Mouse (Mus musculus) kidney, embryonic 14.5 days (tissue): Measurements from ENCODE around the gene Msi2. TPM values are rescaled to one million over a fixed set of nuclear protein-coding genes. Genes with fewer than 3 reads are reported as not detected.

Experiments used
- ATAC-seq: fragments of 200-750 bp; cut with Nextera tagmentation; 2 replicates; pipeline ENCODE4 v1.8.0; 2017; ENCODE audit warnings: moderate number of reproducible peaks, mild to moderate bottlenecking, moderate TSS enrichment, moderate library complexity; ENCODE audit not compliant: low FRiP score, low TSS enrichment
- H3K27ac ChIP-seq: fragments of 300-500 bp; sonication (generic); 2 replicates; pipeline ENCODE4 v1.5.1; 2014; ENCODE audit warnings: low read depth, mild to moderate bottlenecking, low read length, moderate library complexity, mixed read lengths
- H3K27me3 ChIP-seq: fragments of 300-500 bp; sonication (generic); 2 replicates; pipeline ENCODE4 v1.6.1; 2014; ENCODE audit warnings: mild to moderate bottlenecking, low read length; ENCODE audit not compliant: control insufficient read depth, insufficient read depth
- H3K36me3 ChIP-seq: fragments of 300-500 bp; sonication (generic); 2 replicates; pipeline ENCODE4 v1.6.1; 2014; ENCODE audit warnings: low read length, mixed read lengths; ENCODE audit not compliant: control insufficient read depth, insufficient read depth
- H3K4me1 ChIP-seq: fragments of 300-500 bp; sonication (generic); 2 replicates; pipeline ENCODE4 v1.6.1; 2014; ENCODE audit warnings: low read length, mixed read lengths; ENCODE audit not compliant: control insufficient read depth, insufficient read depth
- H3K4me2 ChIP-seq: fragments of 300-500 bp; sonication (generic); replicated peaks from 2 replicates; pipeline ENCODE4 v1.6.1; 2014; ENCODE audit warnings: low read depth, mild to moderate bottlenecking, low read length
- H3K4me3 ChIP-seq: fragments of 300-500 bp; sonication (generic); 2 replicates; pipeline ENCODE4 v1.5.1; 2014; ENCODE audit warnings: mild to moderate bottlenecking, low read length
- H3K9ac ChIP-seq: fragments of 300-500 bp; sonication (generic); 2 replicates; pipeline ENCODE4 v1.6.1; 2014; ENCODE audit warnings: low read depth, mild to moderate bottlenecking, low read length, moderate library complexity
- H3K9me3 ChIP-seq: fragments of 300-500 bp; sonication (generic); 2 replicates; pipeline ENCODE4 v1.6.1; 2016; ENCODE audit warnings: low read length; ENCODE audit not compliant: control insufficient read depth
- WGBS: fragments of 180-500 bp; shearing (Covaris S2); extraction: QIAGEN DNeasy Blood & Tissue Kit; methylation state at CpG from one replicate; pipeline ENCODE4 v1.1.7; 2014; 5-methylcytosine and 5-hydroxymethylcytosine counted together
- polyA plus RNA-seq: library from polyadenylated mRNA; unstranded; fragments of >200 nt; fragmentation: Nextera tagmentation; extraction: Ambion mirVana; gene quantifications from 2 replicates; pipeline ENCODE4 v1.2.1, GENCODE M21; 2014

Gene Msi2
- polyA plus RNA-seq, 1 experiment from 2014 or later: 30.8 TPM

GRCm38 (mm10) chr11:88552385-88552784, 165.9 kb downstream of the Msi2 start:
- Histone ChIP-seq H3K4me2 (no peak overlapping the region), H3K36me3 (no peaks in the 10 kb centered on the region), H3K27me3 (no peaks in the 10 kb centered on the region), H3K9ac (no peak overlapping the region), H3K9me3 (no peaks in the 10 kb centered on the region), H3K27ac (peak overlapping the region; percentile 73; the same call in 1 of the 2 replicates), H3K4me1 (peaks cover 93% of the 10 kb centered on the region), H3K4me3 (no peak overlapping the region)
- no peak for ATAC-seq
- 58% methylated on average over 6 of the region's 6 CpGs for WGBS

- 12% methylated on average over 3 of the region's 3 CpGs for WGBS
- peak; percentile 20; the same call in 1 of the 2 replicates for ATAC-seq
- no peaks in the 10 kb centered on the region for H3K36me3 ChIP-seq
- H3K27ac ChIP-seq: peak overlapping the region; percentile 73
- peaks cover 90% of the 10 kb centered on the region for H3K4me1 ChIP-seq
- no peak overlapping the region for H3K4me3 ChIP-seq
- no peak overlapping the region for H3K4me2 ChIP-seq
- H3K9me3 ChIP-seq: no peaks in the 10 kb centered on the region
- H3K9ac ChIP-seq: 0 out of 2 replicates have a peak overlapping the region, but pooled peaks have one; percentile 18
- no peaks in the 10 kb centered on the region for H3K27me3 ChIP-seq
These were observed 167.3 kb downstream of the Msi2 start for GRCm38 (mm10) chr11:88551034-88551433.

GRCm38 (mm10) chr11:88550083-88550907, 168.0 kb downstream of the Msi2 start:
- H3K4me2 ChIP-seq: no peak overlapping the region
- no peak overlapping the region for H3K4me3 ChIP-seq
- ATAC-seq: no peak
- H3K9ac ChIP-seq: 0 out of 2 replicates have a peak overlapping the region, but pooled peaks have one; percentile 12
- no peaks in the 10 kb centered on the region for H3K9me3 ChIP-seq
- peak overlapping the region; percentile 73; the same call in 1 of the 2 replicates for H3K27ac ChIP-seq
- no peaks in the 10 kb centered on the region for H3K27me3 ChIP-seq
- H3K36me3 ChIP-seq: no peaks in the 10 kb centered on the region
- peaks cover 86% of the 10 kb centered on the region for H3K4me1 ChIP-seq
- 66% methylated on average over 6 of the region's 6 CpGs for WGBS

- Histone ChIP-seq H3K4me3 (no peak overlapping the region), H3K9me3 (no peaks in the 10 kb centered on the region), H3K4me1 (peaks cover 82% of the 10 kb centered on the region), H3K27me3 (no peaks in the 10 kb centered on the region), H3K4me2 (no peak overlapping the region), H3K36me3 (no peaks in the 10 kb centered on the region), H3K27ac (no peak overlapping the region; the same call in 1 of the 2 replicates), H3K9ac (no peak overlapping the region)
- 90% methylated on average over 13 of the region's 13 CpGs for WGBS
- ATAC-seq: no peak
These were observed 168.8 kb downstream of the Msi2 start for GRCm38 (mm10) chr11:88549529-88549900.

- 82% methylated on average over 6 of the region's 6 CpGs for WGBS
- Histone ChIP-seq H3K27ac (no peak overlapping the region; the same call in 1 of the 2 replicates), H3K36me3 (no peaks in the 10 kb centered on the region), H3K27me3 (no peaks in the 10 kb centered on the region), H3K9ac (no peak overlapping the region), H3K4me1 (peaks cover 77% of the 10 kb centered on the region), H3K9me3 (no peaks in the 10 kb centered on the region), H3K4me3 (no peak overlapping the region), H3K4me2 (no peak overlapping the region)
- no peak for ATAC-seq
These were observed 169.3 kb downstream of the Msi2 start for GRCm38 (mm10) chr11:88548832-88549528.

GRCm38 (mm10) chr11:88548423-88548822, 169.9 kb downstream of the Msi2 start:
- peak overlapping the region; percentile 51; the same call in 1 of the 2 replicates for H3K27ac ChIP-seq
- no peak overlapping the region for H3K4me2 ChIP-seq
- no peak overlapping the region for H3K9ac ChIP-seq
- no peaks in the 10 kb centered on the region for H3K36me3 ChIP-seq
- H3K4me1 ChIP-seq: peaks cover 77% of the 10 kb centered on the region
- H3K27me3 ChIP-seq: no peaks in the 10 kb centered on the region
- ATAC-seq: no peak
- no peak overlapping the region for H3K4me3 ChIP-seq
- no peaks in the 10 kb centered on the region for H3K9me3 ChIP-seq
- 56% methylated on average over 7 of the region's 7 CpGs for WGBS

GRCm38 (mm10) chr11:88543771-88544170, 174.5 kb downstream of the Msi2 start:
- 59% methylated on average over 6 of the region's 6 CpGs for WGBS
- no peaks in the 10 kb centered on the region for H3K36me3 ChIP-seq
- H3K27me3 ChIP-seq: no peaks in the 10 kb centered on the region
- no peaks in the 10 kb centered on the region for H3K9me3 ChIP-seq
- ATAC-seq: no peak
- no peak overlapping the region for H3K4me2 ChIP-seq
- no peak overlapping the region for H3K4me3 ChIP-seq
- H3K27ac ChIP-seq: no peak overlapping the region
- H3K4me1 ChIP-seq: peaks cover 60% of the 10 kb centered on the region
- no peak overlapping the region for H3K9ac ChIP-seq

GRCm38 (mm10) chr11:88542817-88543216, 175.5 kb downstream of the Msi2 start:
- H3K9ac ChIP-seq: no peak overlapping the region
- H3K9me3 ChIP-seq: no peaks in the 10 kb centered on the region
- no peaks in the 10 kb centered on the region for H3K27me3 ChIP-seq
- peaks cover 57% of the 10 kb centered on the region for H3K4me1 ChIP-seq
- H3K27ac ChIP-seq: no peak overlapping the region
- ATAC-seq: no peak
- H3K36me3 ChIP-seq: no peaks in the 10 kb centered on the region
- 51% methylated on average over 3 of the region's 3 CpGs for WGBS
- H3K4me2 ChIP-seq: no peak overlapping the region
- no peak overlapping the region for H3K4me3 ChIP-seq
